Mouse (Mus musculus) CH12.LX (cell line): ENCODE measurements around the gene Med13.

Source experiments
- CHD1 ChIP-seq: IDR thresholded peaks from 2 replicates; pipeline ENCODE4 v1.6.1; 2012; ENCODE audit warnings: low read depth, low read length, improper control_type of control experiment, inconsistent platforms
- CTCF ChIP-seq, 2 experiments: IDR thresholded peaks in 1 of 2; conservative IDR thresholded peaks in 1 of 2; 2 replicates each; pipeline ENCODE4 v1.5.1; 2011 to 2012; ENCODE audit warnings: low read depth in 2 of 2, low read length in 2 of 2, improper control_type of control experiment in 1 of 2, inconsistent platforms in 1 of 2, mild to moderate bottlenecking in 1 of 2, moderate library complexity in 1 of 2
- E2F4 ChIP-seq: IDR thresholded peaks from 2 replicates; pipeline ENCODE4 v1.6.1; 2011; ENCODE audit warnings: low read depth, low read length, improper control_type of control experiment; ENCODE audit not compliant: insufficient replicate concordance
- ELF1 ChIP-seq: IDR thresholded peaks from 2 replicates; pipeline ENCODE4 v1.6.1; 2014; ENCODE audit warnings: low read depth, mild to moderate bottlenecking, inconsistent platforms, low read length, improper control_type of control experiment
- EP300 ChIP-seq: IDR thresholded peaks from 2 replicates; pipeline ENCODE4 v1.6.1; 2011; ENCODE audit warnings: low read length, improper control_type of control experiment
- KAT2A ChIP-seq: IDR thresholded peaks from 2 replicates; pipeline ENCODE4 v1.6.1; 2012; ENCODE audit warnings: low read length, improper control_type of control experiment, inconsistent platforms; ENCODE audit not compliant: insufficient replicate concordance
- MAFK ChIP-seq: IDR thresholded peaks from 2 replicates; pipeline ENCODE4 v1.6.1; 2011; ENCODE audit warnings: low read length, improper control_type of control experiment; ENCODE audit not compliant: insufficient replicate concordance
- NRF1 ChIP-seq: IDR thresholded peaks from 2 replicates; pipeline ENCODE4 v1.6.1; 2014; ENCODE audit warnings: low read depth, mild to moderate bottlenecking, inconsistent platforms, low read length, improper control_type of control experiment, moderate library complexity
- PAX5 ChIP-seq: IDR thresholded peaks from 2 replicates; pipeline ENCODE4 v1.6.1; 2012; ENCODE audit warnings: low read length, inconsistent platforms, mixed read lengths
- POLR2A ChIP-seq: IDR thresholded peaks from 2 replicates; pipeline ENCODE4 v1.6.1; 2011; ENCODE audit warnings: low read depth, mild to moderate bottlenecking, improper control_type of control experiment, low read length
- SMC3 ChIP-seq: IDR thresholded peaks from 2 replicates; pipeline ENCODE4 v1.6.1; 2011; ENCODE audit warnings: low read depth, low read length, improper control_type of control experiment
- USF2 ChIP-seq: conservative IDR thresholded peaks from 2 replicates; pipeline ENCODE4 v1.6.1; 2011; ENCODE audit warnings: low read depth, low read length, improper control_type of control experiment
- ZKSCAN1 ChIP-seq: IDR thresholded peaks from 2 replicates; pipeline ENCODE4 v1.6.1; 2012; ENCODE audit warnings: low read depth, inconsistent platforms, low read length, improper control_type of control experiment, borderline replicate concordance
- ZMIZ1 ChIP-seq: IDR thresholded peaks from 2 replicates; pipeline ENCODE4 v1.6.1; 2012; ENCODE audit warnings: low read depth, mild to moderate bottlenecking, inconsistent platforms, low read length, improper control_type of control experiment

GRCm38 (mm10) chr11:86346525-86346924 lies 10.9 kb downstream of the Med13 start:
- TF ChIP-seq PAX5 (no peak), EP300 (no peak), POLR2A (no peak), USF2 (no peak), KAT2A (no peak), NRF1 (no peak), CTCF (conservative IDR thresholded peaks at IDR 0.05 in 1 of 2, IDR thresholded peaks at IDR 0.05 in 1 of 2; ENCODE audit: low read depth in 2 of 2, low read length in 2 of 2) (no peak), ZKSCAN1 (no peak), E2F4 (no peak), ZMIZ1 (no peak), MAFK (no peak), SMC3 (no peak), CHD1 (no peak), ELF1 (no peak)
